8 mouse cellular contexts compared by ENCODE assay signal in genomic region chr2:28535650-28536049, GRCm38 (mm10). TPM values are rescaled to one million over a fixed set of nuclear protein-coding genes. Genes with fewer than 3 reads are reported as not detected.
DNase-seq lines count a peak whose midpoint lies in the region; ATAC-seq and TF ChIP-seq lines count a peak whose summit lies in the region.
"Had no signal": no experiment of that assay in that cellular context is flagged by ENCODE, and none has a peak within 500 bp of the region (broad histone marks: within the 10 kb centered on the region; RNA-seq: fewer than 3 reads in every experiment).

No protein-coding gene starts in this region.

- WGBS in lung, embryonic 14.5 days = 31% methylated on average over 7 of the region's 7 CpGs
- WGBS in lung, adult 2 months = 37% methylated on average over 7 of the region's 7 CpGs
- 9% methylated on average over 7 of the region's 7 CpGs for WGBS in forebrain, embryonic 16.5 days
- WGBS in stomach, embryonic 14.5 days = 56% methylated on average over 7 of the region's 7 CpGs

- TF ChIP-seq POLR2A in lung, adult 2 months (IDR thresholded peaks at IDR 0.05; ENCODE audit: borderline replicate concordance, extremely low read depth, low read depth, low read length) = no peak

- H3K27ac ChIP-seq in lung, embryonic 14.5 days (ENCODE audit: low read depth) = peak overlapping the region; percentile 37; the same call in 1 of the 2 replicates
- peak overlapping the region; percentile 81 for H3K27ac ChIP-seq in forebrain, embryonic 16.5 days (ENCODE audit: low read length)
- peak overlapping the region; percentile 23; the same call in 1 of the 2 replicates for H3K27ac ChIP-seq in stomach, embryonic 14.5 days (ENCODE audit: low read length)

- H3K36me3 ChIP-seq in lung, embryonic 14.5 days (ENCODE audit: insufficient read depth) = no peaks in the 10 kb centered on the region
- no peaks in the 10 kb centered on the region for H3K36me3 ChIP-seq in forebrain, embryonic 16.5 days (ENCODE audit: control insufficient read depth, insufficient read depth)
- no peaks in the 10 kb centered on the region; the same call in 1 of the 2 replicates for H3K36me3 ChIP-seq in stomach, embryonic 14.5 days (ENCODE audit: control insufficient read depth, insufficient read depth, low read length)

- H3K9me3 ChIP-seq in lung, embryonic 14.5 days (ENCODE audit: low read depth, low read length) = no peaks in the 10 kb centered on the region
- H3K9me3 ChIP-seq in forebrain, embryonic 16.5 days (ENCODE audit: control insufficient read depth, low read length) = no peaks in the 10 kb centered on the region
- H3K9me3 ChIP-seq in stomach, embryonic 14.5 days (ENCODE audit: control insufficient read depth, low read depth, low read length) = no peaks in the 10 kb centered on the region

- TF ChIP-seq CTCF in lung, embryonic 14.5 days (IDR thresholded peaks at IDR 0.05; ENCODE audit: low read depth) = no peak
- TF ChIP-seq CTCF in lung, adult 2 months (IDR thresholded peaks at IDR 0.05; ENCODE audit: insufficient read depth, low read length) = no peak

- H3K4me3 ChIP-seq in lung, embryonic 14.5 days (ENCODE audit: low read depth, low read length) = peak overlapping the region; percentile 10; the same call in 1 of the 2 replicates
- no peak overlapping the region for H3K4me3 ChIP-seq in lung, adult 2 months (replicated peaks; ENCODE audit: extremely low read depth, low read depth, low read length)
- no peak overlapping the region for H3K4me3 ChIP-seq in forebrain, embryonic 16.5 days (replicated peaks; ENCODE audit: low read length)
- H3K4me3 ChIP-seq in stomach, embryonic 14.5 days (ENCODE audit: low read depth, low read length) = no peak overlapping the region

- no peak overlapping the region for H3K9ac ChIP-seq in lung, embryonic 14.5 days
- no peak overlapping the region for H3K9ac ChIP-seq in forebrain, embryonic 16.5 days (replicated peaks; ENCODE audit: low read depth, low read length)
- H3K9ac ChIP-seq in stomach, embryonic 14.5 days (replicated peaks; ENCODE audit: low read depth, low read length) = no peak overlapping the region

- peak overlapping the region; percentile 77 for H3K4me2 ChIP-seq in lung, embryonic 14.5 days
- H3K4me2 ChIP-seq in forebrain, embryonic 16.5 days (ENCODE audit: low read length) = peak overlapping the region; percentile 82
- H3K4me2 ChIP-seq in stomach, embryonic 14.5 days (replicated peaks; ENCODE audit: low read depth, low read length) = peak overlapping the region; percentile 53; the same call in 1 of the 2 replicates

- ATAC-seq in lung, embryonic 14.5 days (ENCODE audit: insufficient read depth) = no peak
- peak; percentile 6; the same call in 1 of the 2 replicates for ATAC-seq in forebrain, embryonic 16.5 days
- ATAC-seq in stomach, embryonic 14.5 days (ENCODE audit: insufficient number of reproducible peaks, insufficient read depth, low FRiP score, low read depth) = no peak

- no peaks in the 10 kb centered on the region for H3K27me3 ChIP-seq in lung, embryonic 14.5 days (ENCODE audit: insufficient read depth, low read length)
- no peaks in the 10 kb centered on the region for H3K27me3 ChIP-seq in forebrain, embryonic 16.5 days (replicated peaks; ENCODE audit: control insufficient read depth, insufficient read depth, low read length)
- no peaks in the 10 kb centered on the region for H3K27me3 ChIP-seq in stomach, embryonic 14.5 days (ENCODE audit: control insufficient read depth, insufficient read depth, low read length)

- DNase-seq in lung, embryonic 14.5 days = peak; percentile 73
- no peak for DNase-seq in lung, adult 2 months
- DNase-seq in cerebellum, postnatal 10 days = peak; percentile 88 to 90
- DNase-seq in layer of hippocampus, postnatal 14 days (ENCODE audit: low spot score in 2 of 2) = peak; percentile 63 to 83
- no peak for DNase-seq in ovary, postnatal 10 days (ENCODE audit: low spot score)

- H3K4me1 ChIP-seq in lung, embryonic 14.5 days (ENCODE audit: insufficient read depth) = peaks cover 36% of the 10 kb centered on the region
- H3K4me1 ChIP-seq in lung, adult 2 months (ENCODE audit: control insufficient read depth, insufficient read depth, low read length) = peaks cover 19% of the 10 kb centered on the region
- H3K4me1 ChIP-seq in forebrain, embryonic 16.5 days (replicated peaks; ENCODE audit: control insufficient read depth, insufficient read depth, low read length) = peaks cover 84% of the 10 kb centered on the region
- peaks cover 70% of the 10 kb centered on the region for H3K4me1 ChIP-seq in stomach, embryonic 14.5 days (ENCODE audit: control insufficient read depth, insufficient read depth, low read length)

RNA-seq across cellular contexts. Expression of gene Ralgds, which starts 22.7 kb away (rescaled TPM):
- 34.3 and 34.7 TPM in 2 replicates for polyA plus RNA-seq in lung, embryonic 14.5 days (2014; fragmentation: Nextera tagmentation; extraction: Ambion mirVana)
- 83.5 and 84.1 TPM in 2 replicates for polyA plus RNA-seq in lung, adult 2 months (2012; rRNA removed)
- 83.5 and 83.7 TPM in 2 replicates for polyA plus RNA-seq in forebrain, embryonic 16.5 days (2015; fragmentation: Nextera tagmentation; extraction: Ambion mirVana)
- 100 to 1,000 TPM; 150 to 155 TPM for total RNA-seq in layer of hippocampus, postnatal 14 days (2021)
- polyA plus RNA-seq in stomach, embryonic 14.5 days (2014; fragmentation: Nextera tagmentation; extraction: Ambion mirVana) = 36.2 and 38.6 TPM in 2 replicates

RNA-seq across cellular contexts. Expression of gene Cel, which starts 27.6 kb away (rescaled TPM):
- not detected in 2 replicates for polyA plus RNA-seq in lung, embryonic 14.5 days (2014; fragmentation: Nextera tagmentation; extraction: Ambion mirVana)
- polyA plus RNA-seq in lung, adult 2 months (2012; rRNA removed) = 0.12 and 3.3 TPM in 2 replicates
- polyA plus RNA-seq in forebrain, embryonic 16.5 days (2015; fragmentation: Nextera tagmentation; extraction: Ambion mirVana) = not detected in 2 replicates
- total RNA-seq in layer of hippocampus, postnatal 14 days (2021) = not detected
- 28.9 TPM in 1 of 2 replicates, not detected in the other for polyA plus RNA-seq in stomach, embryonic 14.5 days (2014; fragmentation: Nextera tagmentation; extraction: Ambion mirVana)
- total RNA-seq: layer of hippocampus, postnatal 36 days had no signal

RNA-seq across cellular contexts. Expression of gene Gm10134, which starts 29.8 kb away (rescaled TPM):
- 1.2 and 2.4 TPM in 2 replicates for polyA plus RNA-seq in lung, embryonic 14.5 days (2014; fragmentation: Nextera tagmentation; extraction: Ambion mirVana)
- polyA plus RNA-seq in lung, adult 2 months (2012; rRNA removed) = 1.1 TPM in 2 replicates
- polyA plus RNA-seq in forebrain, embryonic 16.5 days (2015; fragmentation: Nextera tagmentation; extraction: Ambion mirVana) = 1.8 and 2.4 TPM in 2 replicates
- not detected for total RNA-seq in layer of hippocampus, postnatal 14 days (2021)
- 6.6 and 7.5 TPM in 2 replicates for polyA plus RNA-seq in stomach, embryonic 14.5 days (2014; fragmentation: Nextera tagmentation; extraction: Ambion mirVana)

RNA-seq across cellular contexts. Expression of gene Gbgt1, which starts 39.0 kb away (rescaled TPM):
- polyA plus RNA-seq in lung, embryonic 14.5 days (2014; fragmentation: Nextera tagmentation; extraction: Ambion mirVana) = 0.41 and 0.76 TPM in 2 replicates
- 5.1 and 5.6 TPM in 2 replicates for polyA plus RNA-seq in lung, adult 2 months (2012; rRNA removed)
- 0.51 and 1.2 TPM in 2 replicates for polyA plus RNA-seq in forebrain, embryonic 16.5 days (2015; fragmentation: Nextera tagmentation; extraction: Ambion mirVana)
- 1 to 10 TPM; 1.4 to 2.1 TPM for total RNA-seq in layer of hippocampus, postnatal 14 days (2021)
- polyA plus RNA-seq in stomach, embryonic 14.5 days (2014; fragmentation: Nextera tagmentation; extraction: Ambion mirVana) = 2.9 and 3.1 TPM in 2 replicates

RNA-seq across cellular contexts. Expression of gene Gtf3c5, which starts 47.9 kb away (rescaled TPM):
- polyA plus RNA-seq in lung, embryonic 14.5 days (2014; fragmentation: Nextera tagmentation; extraction: Ambion mirVana) = 33.9 and 41.9 TPM in 2 replicates
- polyA plus RNA-seq in lung, adult 2 months (2012; rRNA removed) = 21.6 and 27.3 TPM in 2 replicates
- polyA plus RNA-seq in forebrain, embryonic 16.5 days (2015; fragmentation: Nextera tagmentation; extraction: Ambion mirVana) = 40.5 and 43.3 TPM in 2 replicates
- total RNA-seq in layer of hippocampus, postnatal 14 days (2021) = 10 to 100 TPM; 17.0 to 18.1 TPM
- polyA plus RNA-seq in stomach, embryonic 14.5 days (2014; fragmentation: Nextera tagmentation; extraction: Ambion mirVana) = 29.0 and 30.5 TPM in 2 replicates

Comparison
In these comparisons a context has a peak if more than half of its experiments do, and no peak if none do; other contexts are left out.
1. DNase-seq: peak in lung, embryonic 14.5 days (single experiment), cerebellum, postnatal 10 days (2 of 2) and layer of hippocampus, postnatal 14 days (2 of 2); none in lung, adult 2 months (single experiment) and ovary, postnatal 10 days (single experiment).
2. H3K27ac ChIP-seq: peak in every context shown above with its lines; median percentile 81 in forebrain, embryonic 16.5 days; 37 in lung, embryonic 14.5 days; 23 in stomach, embryonic 14.5 days.
3. Peak in every context shown above with its lines, with median percentiles within 50 percentile points of each other: H3K4me2 ChIP-seq.